Mouse (Mus musculus) frontal cortex, postnatal 14 days (tissue): ENCODE measurements around the gene Wnk2.

ENCODE experiments used
- DNase-seq, 2 experiments: peaks; one replicate each; pipeline ENCODE4 v3.0.0; 2022; ENCODE audit warnings: low spot score in 2 of 2

The Wnk2 gene

DNA sequence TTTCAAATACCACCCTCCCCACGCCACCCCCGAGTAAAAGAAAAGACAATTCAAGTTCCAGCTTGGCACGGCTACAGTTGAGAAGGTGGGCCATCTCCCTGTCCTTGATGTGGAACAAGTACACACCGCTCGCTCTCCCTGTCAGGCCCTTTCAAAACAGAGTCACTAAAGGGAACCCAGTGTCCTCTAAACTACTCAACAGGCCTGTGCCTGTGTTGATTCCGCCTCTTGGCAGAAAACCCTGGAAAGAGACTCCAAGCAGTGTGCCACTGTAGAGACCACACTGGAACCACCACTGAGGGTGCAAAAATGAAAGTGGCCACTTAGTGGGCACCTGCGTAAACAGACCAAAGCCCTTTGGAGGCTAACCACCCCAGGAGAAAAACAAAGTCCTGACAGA is 4.5 kb downstream of the Wnk2 start:
- no peak for DNase-seq

DNA sequence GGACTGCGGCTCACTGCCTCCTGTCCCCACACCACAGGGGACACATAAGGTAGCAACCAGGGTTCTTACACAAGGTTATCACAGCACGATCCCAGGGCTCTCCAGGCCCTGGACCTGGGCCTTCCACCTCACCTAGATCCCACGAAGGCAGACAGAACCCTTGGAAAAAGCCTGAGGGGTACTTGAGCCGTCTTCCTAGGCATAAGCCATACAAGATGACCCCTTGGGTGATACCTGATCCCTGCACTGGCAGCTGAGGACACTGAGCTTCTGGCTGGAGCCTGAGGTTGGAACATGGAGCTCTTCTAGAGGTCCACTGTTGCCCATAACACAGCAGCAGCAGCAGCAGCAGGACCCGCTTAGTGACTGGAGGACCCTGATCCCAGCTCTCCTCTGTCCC is 5.4 kb downstream of the Wnk2 start:
- DNase-seq = no peak

DNA sequence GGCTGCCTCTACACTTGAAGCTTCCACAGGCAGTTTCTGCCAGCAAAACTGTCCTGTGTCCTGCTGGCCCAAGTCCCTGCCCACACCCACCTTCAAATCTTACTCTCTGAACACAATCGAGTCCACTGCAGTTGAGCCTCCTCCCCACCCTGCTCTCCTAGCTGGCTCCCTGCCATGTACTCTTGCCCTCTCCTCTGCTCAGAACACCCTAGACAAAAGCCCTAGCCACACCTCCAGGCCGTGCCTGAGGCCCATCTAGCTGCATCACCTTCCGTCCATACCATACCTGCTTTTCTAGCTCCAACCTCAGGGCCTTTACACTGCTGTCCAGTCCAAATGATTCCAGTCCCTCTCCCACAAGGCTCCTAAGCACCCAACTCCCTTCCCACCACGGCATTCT is 7.2 kb downstream of the Wnk2 start:
- DNase-seq = no peak

DNA sequence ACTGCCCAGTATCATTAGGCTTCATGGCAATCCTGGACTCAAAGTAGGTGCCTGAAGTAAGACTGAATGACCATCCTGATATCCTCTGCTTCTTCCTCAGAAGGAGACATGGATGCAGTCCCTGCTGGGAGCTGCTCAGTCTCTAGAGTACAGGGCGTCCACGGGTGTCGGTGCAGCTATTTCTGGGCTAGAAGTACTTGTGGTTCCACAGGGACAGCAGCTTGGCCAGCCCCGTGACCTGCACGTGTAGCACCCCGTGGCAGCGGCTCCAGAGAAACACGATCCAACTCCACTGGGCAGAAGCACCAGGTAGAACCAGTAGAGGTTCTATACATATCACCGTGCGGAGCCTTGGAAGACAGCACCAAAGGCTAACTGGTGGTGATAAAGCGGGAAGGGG is 13.3 kb downstream of the Wnk2 start:
- DNase-seq = no peak

DNA sequence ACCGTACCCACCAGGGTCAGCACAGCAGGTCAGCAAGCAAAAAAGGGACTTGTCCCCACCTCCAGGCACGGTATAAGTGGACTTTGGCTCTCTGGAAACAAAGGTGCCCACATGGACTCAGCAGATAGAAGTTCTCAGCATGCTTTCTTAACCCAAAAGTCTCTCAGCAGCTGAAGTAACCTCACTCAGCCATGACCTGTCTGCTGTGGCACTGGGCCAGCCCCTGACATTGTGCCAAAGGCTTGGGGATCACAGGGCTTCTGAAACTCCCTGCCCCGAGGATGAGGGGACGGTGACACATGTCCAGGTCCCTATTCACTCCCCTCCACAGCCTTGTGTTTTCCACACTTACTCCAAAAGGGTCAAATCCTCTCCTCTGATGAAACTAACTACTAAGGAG is 14.7 kb downstream of the Wnk2 start:
- DNase-seq = no peak

DNA sequence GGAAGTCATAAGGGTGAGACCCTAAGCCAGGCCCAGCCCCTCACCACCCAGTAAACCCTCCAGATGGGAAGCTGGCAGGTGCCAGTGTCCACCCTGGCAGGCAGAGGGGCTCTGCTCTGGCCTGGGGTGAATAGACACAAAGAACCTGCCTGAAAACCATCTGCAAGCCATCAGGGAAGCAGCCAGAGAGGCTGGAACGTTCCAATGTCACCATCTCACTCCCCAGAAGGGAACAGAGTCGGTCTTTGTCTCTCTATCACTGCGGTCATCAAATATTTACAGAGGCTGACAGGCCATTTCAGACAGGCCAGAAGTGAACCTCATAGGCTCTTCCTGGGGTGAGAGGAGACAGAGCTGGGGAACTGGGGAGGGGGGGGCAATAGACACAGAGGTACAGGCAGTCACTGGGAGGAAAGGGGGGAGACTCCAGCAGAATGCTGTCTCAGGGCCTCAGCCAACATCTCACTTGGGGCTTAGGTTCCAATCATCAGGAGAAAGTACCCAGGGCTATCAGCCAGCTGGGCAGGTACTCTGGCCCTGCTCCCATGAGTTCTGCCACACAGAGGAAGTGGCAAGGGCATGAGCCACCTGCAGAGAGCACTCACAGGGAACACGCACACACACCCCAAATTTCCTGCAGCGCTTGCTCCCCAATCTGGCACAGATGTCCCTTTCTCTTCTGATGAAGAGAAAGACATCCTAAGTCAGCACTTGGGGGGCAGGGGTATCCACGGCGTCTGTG is 15.7 kb downstream of the Wnk2 start:
- DNase-seq = no peak

DNA sequence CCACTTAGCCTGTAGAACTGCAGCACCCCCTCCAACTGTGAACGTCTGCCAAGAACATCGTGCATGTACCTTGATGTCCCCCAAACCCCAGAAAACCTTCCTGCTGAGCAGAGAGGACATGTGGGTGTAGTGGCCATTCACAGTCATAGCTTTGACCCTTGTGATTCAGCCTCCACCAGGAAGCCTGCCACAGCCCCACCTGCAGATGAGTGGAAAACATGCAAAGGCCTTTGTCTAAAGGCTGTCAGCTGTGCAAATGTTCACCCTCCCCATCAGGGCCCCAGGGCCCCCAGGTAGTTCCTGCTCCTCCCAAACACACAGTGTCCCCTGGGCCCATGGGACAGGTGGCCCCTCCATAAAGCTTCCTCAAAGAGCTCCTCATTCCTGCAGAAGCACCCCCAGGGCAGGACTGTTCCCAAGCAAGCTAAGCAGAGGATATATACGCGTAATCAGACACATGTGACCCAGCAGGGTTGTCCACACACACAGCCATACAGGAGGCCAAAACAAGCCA is 16.4 kb downstream of the Wnk2 start:
- no peak for DNase-seq

DNA sequence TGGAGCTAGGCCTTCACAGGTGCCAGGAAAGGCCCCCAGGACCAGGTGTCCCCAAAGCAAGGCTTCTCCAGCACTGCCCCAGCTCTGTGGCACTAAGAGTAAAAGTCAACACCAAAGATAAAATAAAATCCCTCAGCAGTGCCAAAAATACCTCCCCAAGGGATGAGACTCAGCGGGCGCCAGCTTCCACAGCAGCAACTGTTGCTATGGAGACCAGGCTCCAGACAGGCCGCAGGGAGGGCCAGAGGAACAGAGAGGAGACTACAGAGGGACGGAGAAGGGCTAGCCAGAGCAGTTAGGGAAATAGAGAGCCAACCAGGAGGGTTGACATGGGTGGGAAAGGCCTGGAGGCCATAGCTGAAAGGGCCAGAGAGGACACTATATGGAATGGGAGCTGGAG is 18.0 kb downstream of the Wnk2 start:
- DNase-seq = peak; percentile 54 to 57

DNA sequence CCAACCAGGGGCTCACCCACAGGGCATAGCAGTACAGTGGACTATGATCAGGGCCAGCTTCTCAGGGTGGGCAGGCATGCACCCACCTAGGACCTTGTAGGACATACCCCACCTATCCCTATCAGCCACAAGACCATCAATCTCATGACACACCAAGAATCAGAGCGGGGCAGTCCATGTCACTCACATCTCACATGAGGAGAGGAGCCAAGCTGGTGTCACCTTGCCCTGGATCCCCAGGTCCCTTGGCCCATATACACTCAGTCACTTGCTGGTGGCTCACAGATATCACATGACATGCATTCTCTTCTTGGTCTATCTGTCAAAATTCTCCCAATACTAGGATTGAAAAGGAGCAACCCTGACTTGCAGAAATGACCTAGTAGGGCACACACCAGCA is 18.7 kb downstream of the Wnk2 start:
- no peak for DNase-seq

DNA sequence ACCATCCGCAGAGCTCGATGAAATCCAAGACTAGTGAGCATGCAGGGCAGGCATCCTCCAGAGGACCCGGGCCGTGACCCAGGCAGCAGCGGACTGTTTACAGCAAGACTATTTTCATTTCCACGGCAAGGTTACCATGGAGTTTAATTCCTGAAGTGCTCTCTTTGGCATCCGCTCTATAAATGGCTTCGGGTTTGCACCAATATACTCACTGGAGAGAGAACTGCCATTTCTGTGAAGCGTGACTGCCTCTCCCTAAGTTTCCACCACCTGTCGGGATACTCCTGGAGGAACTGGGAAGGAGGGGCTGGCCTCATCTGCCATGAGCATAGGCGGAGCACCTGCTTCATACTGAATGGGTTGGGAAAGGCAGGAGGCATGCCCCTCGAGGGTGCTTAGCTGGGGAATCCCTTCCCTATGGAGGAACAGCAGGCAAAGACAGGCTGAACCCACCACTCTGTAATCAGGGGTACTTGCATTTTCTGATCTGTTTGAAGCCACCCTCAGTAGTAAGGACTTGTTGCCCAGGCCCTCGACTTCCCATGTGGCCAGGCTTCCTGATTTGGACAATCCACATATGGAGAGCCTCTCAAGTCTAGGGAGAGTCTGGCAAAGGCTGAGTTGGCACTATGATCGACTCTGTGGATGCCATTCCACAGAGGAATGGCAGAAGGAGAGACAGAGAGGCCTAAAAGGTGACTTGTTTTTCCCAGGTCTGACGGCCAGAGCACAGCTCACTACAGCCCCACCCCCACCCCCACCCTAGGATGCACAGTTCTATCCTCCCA is 19.8 kb downstream of the Wnk2 start:
- peak in 1 of 2 experiments; percentile 47 for DNase-seq

DNA sequence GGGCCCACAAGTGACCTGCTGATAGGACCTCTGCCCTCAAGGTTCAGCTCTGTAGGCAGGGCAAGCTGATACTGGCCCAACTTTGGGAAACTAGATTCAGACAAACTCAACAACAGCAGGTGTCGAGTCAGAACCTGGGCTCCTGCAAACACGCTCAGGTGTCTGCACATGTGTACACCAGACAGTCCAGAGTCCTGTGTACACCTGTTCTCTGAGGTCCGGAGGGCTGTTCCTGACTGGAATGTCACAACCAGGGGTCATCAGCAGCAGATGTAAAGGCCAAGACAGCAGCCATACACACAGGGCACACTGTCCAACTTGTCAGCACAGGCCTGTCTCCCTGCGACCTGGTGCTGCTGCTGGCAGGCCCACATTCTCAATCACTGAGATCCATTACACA is 25.7 kb downstream of the Wnk2 start:
- DNase-seq = no peak

DNA sequence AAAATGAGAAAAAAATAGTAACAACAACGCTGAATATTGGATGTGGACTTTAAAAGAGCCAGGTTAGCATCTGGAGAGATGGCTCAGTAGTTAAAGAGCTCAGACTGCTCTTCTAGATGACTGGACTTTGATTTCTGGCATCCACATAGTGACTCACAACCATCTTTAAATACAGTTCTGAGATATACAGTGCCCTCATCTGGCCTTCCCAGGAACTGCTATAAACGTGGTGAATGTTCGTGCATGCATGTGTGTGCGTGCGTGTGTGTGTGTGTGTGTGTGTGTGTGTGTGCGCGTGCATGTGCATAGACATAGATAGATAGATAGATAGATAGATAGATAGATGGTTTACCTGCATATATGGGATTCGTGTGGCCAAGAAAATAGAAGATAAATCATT is 30.3 kb downstream of the Wnk2 start:
- DNase-seq = no peak

DNA sequence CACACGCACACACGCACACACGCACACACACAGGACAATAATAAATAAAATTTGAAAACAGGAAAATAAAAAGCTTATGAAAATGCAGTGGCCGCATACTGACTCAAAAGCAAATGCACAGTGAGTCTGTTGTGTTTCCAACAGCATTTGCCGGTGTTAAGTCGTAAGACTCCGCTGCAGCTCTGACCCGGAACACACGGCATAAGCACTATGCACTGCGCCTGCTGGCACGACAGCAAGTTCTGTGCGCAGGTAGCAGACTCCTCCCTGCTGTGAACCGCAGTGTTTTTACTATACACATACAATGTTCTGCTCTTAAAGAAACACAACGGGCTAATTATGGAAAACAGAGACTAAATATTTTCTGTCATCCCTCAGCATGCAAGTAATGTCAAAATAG is 32.9 kb downstream of the Wnk2 start:
- DNase-seq = no peak

DNA sequence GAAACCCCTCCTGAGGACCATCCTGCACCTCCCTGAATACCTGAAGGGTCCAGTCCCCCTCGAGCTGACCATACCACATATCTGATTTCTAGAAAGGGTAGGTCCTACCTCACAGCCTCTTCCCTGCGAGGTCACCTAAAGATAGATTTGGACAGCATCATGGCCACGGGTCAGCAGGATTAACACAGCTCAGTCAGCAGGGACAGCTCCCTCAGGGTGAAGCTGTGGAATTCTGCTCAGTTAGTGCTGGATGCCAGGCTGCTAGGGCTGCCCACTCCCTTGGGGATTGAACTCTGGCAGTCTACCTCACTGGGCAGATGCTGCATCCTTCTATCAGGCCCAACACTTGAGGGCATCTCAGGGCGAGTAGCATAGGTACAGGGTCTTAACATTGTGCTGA is 33.7 kb downstream of the Wnk2 start:
- DNase-seq = no peak

DNA sequence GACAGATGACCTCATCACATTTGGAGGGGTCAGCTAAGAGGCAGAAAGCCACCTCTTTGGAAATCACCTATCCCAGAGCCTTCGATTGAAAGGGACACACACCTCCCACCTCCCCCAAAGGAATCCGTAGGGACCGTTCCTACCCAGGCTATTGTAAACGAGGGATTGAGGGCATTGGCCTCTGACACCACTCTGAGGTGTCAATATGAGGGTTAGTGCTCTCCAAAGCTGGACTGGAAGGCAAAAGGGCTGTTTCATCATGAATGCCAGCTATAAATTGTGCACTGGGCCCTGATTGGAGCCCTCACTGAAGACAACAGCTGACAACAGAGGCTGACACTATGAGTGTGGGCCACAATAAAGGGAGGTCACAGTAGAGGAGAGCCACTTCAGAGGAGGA is 34.5 kb downstream of the Wnk2 start:
- DNase-seq = no peak

DNA sequence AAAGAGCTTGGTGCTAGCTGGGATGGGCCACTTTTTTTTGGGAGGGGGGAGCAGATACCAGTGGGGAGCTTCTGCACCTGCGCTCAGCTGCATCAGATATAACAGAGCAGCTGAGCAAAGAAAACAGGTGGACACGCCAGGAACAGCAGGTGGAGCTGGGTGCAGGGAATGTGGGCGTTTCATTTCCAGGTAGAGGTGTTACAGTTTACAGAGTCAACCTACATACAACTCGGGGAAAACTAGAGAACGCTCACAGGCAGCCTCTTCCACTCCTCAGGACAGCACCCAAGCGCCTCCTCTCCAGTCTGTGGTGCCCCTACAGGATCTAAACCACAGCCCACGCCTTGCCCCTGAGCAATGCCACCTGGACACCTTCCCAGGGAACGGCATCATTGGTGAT is 35.2 kb downstream of the Wnk2 start:
- no peak for DNase-seq

DNA sequence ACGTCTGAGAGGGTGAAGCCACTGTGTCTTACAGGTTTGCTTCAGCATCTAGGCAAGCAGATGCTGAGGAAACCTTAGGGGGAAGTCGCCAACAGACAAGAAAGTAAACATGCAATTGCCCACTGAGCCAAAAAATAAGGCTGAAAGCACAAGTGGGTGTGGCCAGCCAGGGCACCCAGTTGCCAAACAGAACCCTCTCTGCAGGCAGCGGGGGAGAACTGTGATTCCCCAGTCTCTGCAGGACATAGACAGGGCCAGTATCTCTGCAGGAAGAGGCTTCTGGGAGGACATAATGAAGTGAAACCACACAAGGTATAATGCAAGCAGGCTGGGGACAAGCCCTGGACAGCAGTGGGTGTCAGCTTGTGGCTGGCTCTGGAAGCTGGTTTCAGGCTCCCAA is 38.1 kb downstream of the Wnk2 start:
- DNase-seq = no peak

DNA sequence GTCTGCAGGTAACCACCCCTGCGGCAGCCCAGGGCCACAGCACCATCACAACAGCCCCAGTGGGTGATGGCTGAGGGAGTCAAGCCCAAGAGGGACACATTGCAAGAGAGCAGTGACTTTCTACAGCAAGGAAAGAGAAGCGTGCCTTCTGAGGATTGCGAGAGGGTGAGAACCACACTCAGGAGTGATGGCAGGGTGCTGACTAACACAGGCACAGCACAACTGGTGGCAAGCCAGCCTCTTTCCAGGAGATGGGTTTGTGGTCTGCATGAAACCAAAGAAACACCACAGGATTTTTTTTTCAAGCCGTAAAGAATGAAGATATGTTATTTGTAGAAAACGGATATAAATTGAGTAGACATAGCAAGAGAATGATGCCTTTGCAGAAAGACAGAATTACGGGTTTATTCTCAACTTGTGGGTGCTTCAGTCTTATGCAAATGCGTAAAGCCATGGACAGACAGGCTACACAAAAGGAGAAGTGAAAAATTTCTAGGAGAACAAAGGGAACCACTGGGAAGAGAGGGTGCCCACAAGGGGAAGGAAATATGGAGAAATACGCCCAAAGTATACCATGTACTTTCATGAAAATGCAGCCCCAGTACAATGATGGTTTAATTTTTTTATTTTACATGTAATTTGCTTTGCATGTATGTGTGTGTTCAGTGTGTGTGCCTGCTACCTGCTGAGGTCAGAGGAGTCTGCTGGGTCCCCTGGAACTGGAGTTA is 39.5 kb downstream of the Wnk2 start:
- DNase-seq = no peak

DNA sequence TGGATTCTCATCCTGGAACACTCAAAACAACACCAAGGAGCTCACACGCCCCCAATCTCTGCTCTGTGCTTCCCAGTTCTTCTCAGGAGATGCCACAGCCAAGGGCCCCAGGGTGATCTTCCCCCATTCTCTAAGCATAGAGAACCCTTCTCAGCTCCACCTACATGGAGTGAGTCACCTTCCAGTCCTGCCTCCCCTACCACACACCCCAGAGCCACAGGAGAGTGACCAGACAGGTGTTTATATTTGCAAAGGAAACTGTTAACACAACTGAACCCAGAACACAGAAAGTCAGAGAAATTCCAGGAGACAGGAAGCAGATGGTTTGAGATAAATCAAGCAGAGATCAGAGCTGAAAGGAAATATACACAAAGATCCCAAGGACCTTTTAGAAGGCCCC is 43.9 kb downstream of the Wnk2 start:
- no peak for DNase-seq

DNA sequence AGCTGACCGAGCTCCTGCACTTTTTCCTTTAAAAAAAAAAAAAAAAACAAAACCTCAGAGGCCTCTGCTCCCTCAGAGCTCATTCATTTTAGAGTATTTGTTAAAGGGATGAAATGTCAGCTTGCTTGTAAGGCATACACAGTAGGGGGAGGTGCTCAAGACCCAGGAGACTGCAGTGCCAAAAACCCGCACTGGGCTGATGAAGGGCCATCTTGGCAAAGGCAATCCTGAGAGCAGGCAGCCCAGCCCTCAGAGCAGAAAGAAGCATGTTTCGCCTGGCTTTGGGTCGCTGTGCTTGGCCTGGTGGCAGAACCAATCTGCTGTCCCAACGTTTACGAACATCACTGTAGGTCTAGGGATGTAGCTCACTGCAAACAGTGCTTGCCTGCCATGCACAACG is 44.6 kb downstream of the Wnk2 start:
- DNase-seq = no peak

DNA sequence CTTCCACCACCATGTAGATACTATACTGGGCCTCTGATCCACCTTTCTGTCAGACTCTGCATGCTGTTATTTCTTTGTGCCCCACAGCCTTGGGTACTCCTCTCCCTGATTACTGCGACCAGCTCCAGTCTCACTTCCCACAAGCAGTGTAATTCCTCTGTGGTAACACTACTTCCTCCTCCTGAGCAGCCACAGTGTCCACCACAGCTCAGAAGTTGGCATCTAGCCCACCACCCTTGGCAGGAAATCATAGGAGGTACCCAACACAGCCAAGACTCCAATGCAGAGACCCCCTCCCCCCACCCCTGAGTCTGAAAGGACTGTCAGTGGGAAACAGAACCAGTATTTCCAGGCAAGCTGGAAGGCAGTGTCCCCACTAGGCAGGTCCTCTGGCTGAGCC is 47.4 kb downstream of the Wnk2 start:
- peak; percentile 62 to 67 for DNase-seq

DNA sequence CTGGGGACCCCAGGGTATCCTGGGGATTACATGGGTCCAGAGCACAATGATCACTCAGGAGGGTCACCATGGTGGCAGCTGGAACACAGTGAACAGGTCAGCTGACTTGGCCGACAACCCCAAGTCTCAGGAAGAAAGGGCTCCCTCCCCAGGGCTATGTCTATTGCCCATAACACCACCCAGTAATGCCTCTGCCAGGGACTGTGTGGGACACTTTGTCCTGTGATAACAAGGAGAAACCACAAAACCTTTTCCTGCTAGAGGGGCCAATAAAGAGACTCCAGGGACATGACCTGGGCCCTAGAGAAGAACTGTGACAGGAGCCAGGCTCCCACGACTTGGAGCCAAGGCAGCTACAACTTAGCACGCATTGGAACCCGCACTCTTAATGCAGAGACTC is 51.0 kb downstream of the Wnk2 start:
- DNase-seq = no peak

DNA sequence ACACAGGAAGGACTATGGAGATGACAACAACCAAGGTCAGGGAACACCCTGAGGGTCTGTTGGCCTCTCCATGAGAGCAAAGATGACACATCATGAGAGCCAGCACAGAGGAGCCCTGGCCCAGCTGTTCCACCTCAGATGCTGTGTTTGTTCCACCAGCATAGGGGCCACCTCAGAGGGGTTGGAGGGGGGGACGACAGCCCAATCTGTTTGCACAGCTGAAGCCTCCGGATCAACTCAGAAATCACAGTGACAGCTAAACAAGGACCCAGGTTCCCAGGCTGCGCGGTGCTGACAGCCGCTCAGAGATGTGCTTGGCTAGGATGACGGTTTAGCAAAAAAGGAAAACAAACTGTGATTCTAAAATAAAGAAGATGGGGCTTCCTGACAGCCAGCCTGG is 53.1 kb downstream of the Wnk2 start:
- DNase-seq = no peak
